Mouse (Mus musculus) liver, embryonic 14.5 days (tissue): ENCODE measurements around the gene 2610028H24Rik.

Experiments
- CTCF ChIP-seq: IDR thresholded peaks from 2 replicates; pipeline ENCODE4 v1.5.1; 2016; ENCODE audit warnings: antibody characterized with exemption, low read depth, control low read depth
- EP300 ChIP-seq: IDR thresholded peaks from 2 replicates; pipeline ENCODE4 v1.6.1; 2016; ENCODE audit warnings: antibody characterized with exemption, low read depth

GRCm38 (mm10) chr10:76481480-76481879 is 32.6 kb downstream of the 2610028H24Rik start:
- TF ChIP-seq CTCF (no peak), EP300 (no peak)
